In the genomic region with DNA sequence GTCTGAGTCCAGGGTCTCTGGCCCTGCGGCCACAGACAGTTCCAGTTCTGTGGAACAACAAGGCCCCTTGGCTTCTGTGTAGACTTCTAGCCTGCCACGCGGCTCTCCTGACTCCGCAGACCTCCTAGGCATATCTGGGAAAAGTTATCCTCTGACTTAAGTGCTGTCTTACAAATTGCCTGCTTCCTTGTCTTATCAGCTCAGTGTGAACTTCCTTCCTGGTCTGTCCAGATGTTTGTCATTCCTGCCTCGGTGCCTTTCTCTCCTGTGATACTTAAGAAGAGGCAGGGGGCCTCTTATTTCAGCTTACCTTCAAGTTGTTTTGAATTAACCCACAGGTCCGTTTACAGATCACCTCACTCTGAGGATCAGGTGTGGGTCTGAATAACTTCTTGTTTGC, we compare ENCODE assay signal across 13 mouse cellular contexts. TPM values are rescaled to one million over a fixed set of nuclear protein-coding genes. Genes with fewer than 3 reads are reported as not detected.
DNase-seq lines count a peak whose midpoint lies in the region; ATAC-seq and TF ChIP-seq lines count a peak whose summit lies in the region.
"Had no signal": no experiment of that assay in that cellular context is flagged by ENCODE, and none has a peak within 500 bp of the region (broad histone marks: within the 10 kb centered on the region; RNA-seq: fewer than 3 reads in every experiment).

No protein-coding gene starts in this region.

- TF ChIP-seq POLR2A in lung, adult 2 months (IDR thresholded peaks at IDR 0.05; ENCODE audit: borderline replicate concordance, extremely low read depth, low read depth, low read length): no peak

- peaks cover 20% of the 10 kb centered on the region for H3K4me1 ChIP-seq in heart, embryonic 13.5 days
- peaks cover 16% of the 10 kb centered on the region for H3K4me1 ChIP-seq in lung, embryonic 15.5 days
- H3K4me1 ChIP-seq in lung, adult 2 months (ENCODE audit: control insufficient read depth, insufficient read depth, low read length): peaks cover 8% of the 10 kb centered on the region
- peaks cover 17% of the 10 kb centered on the region; the same call in 1 of the 2 replicates for H3K4me1 ChIP-seq in embryonic facial prominence, embryonic 13.5 days
- H3K4me1 ChIP-seq in limb, embryonic 15.5 days: peaks cover 9% of the 10 kb centered on the region

- DNase-seq in heart, postnatal 14 days: no peak
- DNase-seq in lung, adult 2 months: no peak
- no peak for DNase-seq in gastrocnemius, adult 8-10 months (ENCODE audit: low spot score in 2 of 2)
- DNase-seq: cerebellum, adult 9-10 months; midbrain, embryonic 14.5 days; thymus, postnatal 36 days had no signal

- H3K27me3 ChIP-seq in heart, embryonic 13.5 days (replicated peaks): no peaks in the 10 kb centered on the region; the same call in 1 of the 2 replicates
- H3K27me3 ChIP-seq in lung, embryonic 15.5 days: no peaks in the 10 kb centered on the region
- H3K27me3 ChIP-seq in embryonic facial prominence, embryonic 13.5 days: no peaks in the 10 kb centered on the region
- no peaks in the 10 kb centered on the region for H3K27me3 ChIP-seq in limb, embryonic 15.5 days
- H3K27me3 ChIP-seq: liver, embryonic 15.5 days had no signal

- no peak for ATAC-seq in heart, embryonic 13.5 days (ENCODE audit: extremely low read depth, insufficient number of reproducible peaks, low FRiP score, low TSS enrichment)
- peak; percentile 52; the same call in 1 of the 2 replicates for ATAC-seq in lung, embryonic 15.5 days (ENCODE audit: borderline replicate concordance, extremely low read depth, low FRiP score, low TSS enrichment)
- no peak for ATAC-seq in embryonic facial prominence, embryonic 13.5 days (ENCODE audit: insufficient number of reproducible peaks, insufficient read depth, low FRiP score, low TSS enrichment, low read depth)
- ATAC-seq in limb, embryonic 15.5 days (ENCODE audit: insufficient number of reproducible peaks, low FRiP score, low TSS enrichment, low read depth): no peak
- ATAC-seq: inflammation-experienced regulatory T-cells, adult 6 months had no signal

- intact Hi-C loops in heart, postnatal 14 days (cut with DNase I): no loop called here

- H3K9me3 ChIP-seq in heart, embryonic 13.5 days: 0 out of 2 replicates have a peak, but pooled peaks cover 6% of the 10 kb centered on the region
- no peaks in the 10 kb centered on the region for H3K9me3 ChIP-seq in lung, embryonic 15.5 days
- peaks cover 5% of the 10 kb centered on the region; the same call in 1 of the 2 replicates for H3K9me3 ChIP-seq in embryonic facial prominence, embryonic 13.5 days
- no peaks in the 10 kb centered on the region for H3K9me3 ChIP-seq in limb, embryonic 15.5 days

- H3K9ac ChIP-seq in heart, embryonic 13.5 days: no peak overlapping the region
- no peak overlapping the region for H3K9ac ChIP-seq in lung, embryonic 15.5 days
- no peak overlapping the region for H3K9ac ChIP-seq in embryonic facial prominence, embryonic 13.5 days
- no peak overlapping the region for H3K9ac ChIP-seq in limb, embryonic 15.5 days
- H3K9ac ChIP-seq: liver, embryonic 15.5 days had no signal

- no peak overlapping the region for H3K4me2 ChIP-seq in heart, embryonic 13.5 days
- H3K4me2 ChIP-seq in lung, embryonic 15.5 days: no peak overlapping the region; the same call in 1 of the 2 replicates
- peak overlapping the region; percentile 9; the same call in 1 of the 2 replicates for H3K4me2 ChIP-seq in embryonic facial prominence, embryonic 13.5 days
- H3K4me2 ChIP-seq in limb, embryonic 15.5 days: no peak overlapping the region
- H3K4me2 ChIP-seq: liver, embryonic 15.5 days had no signal

- no peak for TF ChIP-seq CTCF in lung, adult 2 months (IDR thresholded peaks at IDR 0.05; ENCODE audit: insufficient read depth, low read length)

- 0 out of 2 replicates have a peak overlapping the region, but pooled peaks have one; percentile 2 for H3K27ac ChIP-seq in heart, embryonic 13.5 days (replicated peaks)
- peak overlapping the region; percentile 62 for H3K27ac ChIP-seq in lung, embryonic 15.5 days
- peak overlapping the region; percentile 11; the same call in 1 of the 2 replicates for H3K27ac ChIP-seq in embryonic facial prominence, embryonic 13.5 days
- peak overlapping the region; percentile 69 for H3K27ac ChIP-seq in limb, embryonic 15.5 days
- H3K27ac ChIP-seq: left cerebral cortex, adult 2 months; liver, embryonic 15.5 days had no signal

- no peak overlapping the region for H3K4me3 ChIP-seq in heart, embryonic 13.5 days
- no peak overlapping the region for H3K4me3 ChIP-seq in lung, embryonic 15.5 days
- H3K4me3 ChIP-seq in lung, adult 2 months (replicated peaks; ENCODE audit: extremely low read depth, low read depth, low read length): no peak overlapping the region
- H3K4me3 ChIP-seq in embryonic facial prominence, embryonic 13.5 days: no peak overlapping the region
- no peak overlapping the region for H3K4me3 ChIP-seq in limb, embryonic 15.5 days
- H3K4me3 ChIP-seq: left cerebral cortex, adult 2 months; liver, embryonic 15.5 days had no signal

- WGBS in heart, embryonic 13.5 days: 13% methylated on average over 6 of the region's 6 CpGs
- WGBS in lung, embryonic 15.5 days: 12% methylated on average over 6 of the region's 6 CpGs
- WGBS in lung, adult 2 months: 21% methylated on average over 6 of the region's 6 CpGs
- WGBS in embryonic facial prominence, embryonic 13.5 days: 11% methylated on average over 6 of the region's 6 CpGs
- 24% methylated on average over 6 of the region's 6 CpGs for WGBS in limb, embryonic 15.5 days

- no peaks in the 10 kb centered on the region for H3K36me3 ChIP-seq in heart, embryonic 13.5 days
- H3K36me3 ChIP-seq in lung, embryonic 15.5 days: no peaks in the 10 kb centered on the region
- H3K36me3 ChIP-seq in embryonic facial prominence, embryonic 13.5 days: no peaks in the 10 kb centered on the region
- H3K36me3 ChIP-seq in limb, embryonic 15.5 days: no peaks in the 10 kb centered on the region
- H3K36me3 ChIP-seq: liver, embryonic 15.5 days had no signal

RNA-seq across cellular contexts. Expression of a gene that starts 18.9 kb away (rescaled TPM):
- 3.1 and 3.2 TPM in 2 replicates for polyA plus RNA-seq in heart, embryonic 13.5 days (2015; fragmentation: Nextera tagmentation; extraction: Ambion mirVana)
- not detected for total RNA-seq in heart, postnatal 14 days (2021)
- polyA plus RNA-seq in lung, embryonic 15.5 days (2015; fragmentation: Nextera tagmentation; extraction: Ambion mirVana): 4.7 and 5.8 TPM in 2 replicates
- 7.1 and 9.5 TPM in 2 replicates for polyA plus RNA-seq in lung, adult 2 months (2012; rRNA removed)
- 6.2 and 7.5 TPM in 2 replicates for polyA plus RNA-seq in embryonic facial prominence, embryonic 13.5 days (2015; fragmentation: Nextera tagmentation; extraction: Ambion mirVana)
- polyA plus RNA-seq in limb, embryonic 15.5 days (2015; fragmentation: Nextera tagmentation; extraction: Ambion mirVana): 4.8 and 5.4 TPM in 2 replicates
- under 1 TPM in 1 of 4 experiments, not detected in 3; 0.45 TPM for total RNA-seq in gastrocnemius, adult 8-10 months (2022)

Comparison
In these comparisons a context has a peak if more than half of its experiments do, and no peak if none do; other contexts are left out.
1. H3K27ac ChIP-seq: peak in every context shown above with its lines; median percentile 69 in limb, embryonic 15.5 days; 62 in lung, embryonic 15.5 days; 11 in embryonic facial prominence, embryonic 13.5 days; 2 in heart, embryonic 13.5 days.